12 mouse cellular contexts compared by ENCODE assay signal in genomic region chr2:24386964-24387320, GRCm38 (mm10). TPM values are rescaled to one million over a fixed set of nuclear protein-coding genes. Genes with fewer than 3 reads are reported as not detected.
DNase-seq lines count a peak whose midpoint lies in the region; ATAC-seq and TF ChIP-seq lines count a peak whose summit lies in the region.
"Had no signal": no experiment of that assay in that cellular context is flagged by ENCODE, and none has a peak within 500 bp of the region (broad histone marks: within the 10 kb centered on the region; RNA-seq: fewer than 3 reads in every experiment).

No protein-coding gene starts in this region.

- peak overlapping the region; percentile 20 for H3K4me3 ChIP-seq in heart, embryonic 15.5 days
- peak overlapping the region; percentile 79 for H3K4me3 ChIP-seq in bone marrow, adult 2 months (replicated peaks; ENCODE audit: control insufficient read depth, low read depth, low read length)
- H3K4me3 ChIP-seq in liver, embryonic 16.5 days (ENCODE audit: low read depth, low read length) = peak overlapping the region; percentile 59
- H3K4me3 ChIP-seq: intestine, embryonic 15.5 days; myocyte had no signal

- no peak for TF ChIP-seq POLR2A in bone marrow, adult 2 months (IDR thresholded peaks at IDR 0.05; ENCODE audit: borderline replicate concordance, control insufficient read depth, low read depth, low read length)

- H3K9ac ChIP-seq in heart, embryonic 15.5 days = no peak overlapping the region
- H3K9ac ChIP-seq in liver, embryonic 16.5 days (ENCODE audit: low read depth, low read length) = peak overlapping the region; percentile 58
- H3K9ac ChIP-seq: intestine, embryonic 15.5 days had no signal

- 72% methylated on average over 2 of the region's 2 CpGs for WGBS in heart, embryonic 15.5 days
- WGBS in bone marrow, adult 2 months = 0% methylated on average over 2 of the region's 2 CpGs
- 21% methylated on average over 2 of the region's 2 CpGs for WGBS in liver, embryonic 16.5 days (ENCODE audit: insufficient replicate concordance)

- DNase-seq in heart, postnatal 14 days = no peak
- peak; percentile 61 for DNase-seq in 416B (ENCODE audit: low read depth)
- DNase-seq in kidney, adult 9 months = no peak
- DNase-seq in right cerebral cortex, postnatal 25 days = no peak
- DNase-seq: heart, postnatal 10 days had no signal

- intact Hi-C loops in heart, postnatal 14 days (cut with DNase I) = no loop called here

- no peak overlapping the region for H3K27ac ChIP-seq in heart, embryonic 15.5 days
- peak overlapping the region; percentile 94 for H3K27ac ChIP-seq in bone marrow, adult 2 months (ENCODE audit: control insufficient read depth, insufficient read depth, low read depth, low read length, poor library complexity)
- H3K27ac ChIP-seq in liver, embryonic 16.5 days (ENCODE audit: low read length) = no peak overlapping the region
- H3K27ac ChIP-seq: intestine, embryonic 15.5 days had no signal

- no peaks in the 10 kb centered on the region for H3K4me1 ChIP-seq in heart, embryonic 15.5 days (replicated peaks)
- peaks cover 18% of the 10 kb centered on the region for H3K4me1 ChIP-seq in bone marrow, adult 2 months (ENCODE audit: control insufficient read depth, insufficient read depth, low read length)
- peaks cover 20% of the 10 kb centered on the region for H3K4me1 ChIP-seq in liver, embryonic 16.5 days (ENCODE audit: control insufficient read depth, low read depth, low read length)

- no peaks in the 10 kb centered on the region for H3K36me3 ChIP-seq in heart, embryonic 15.5 days
- no peaks in the 10 kb centered on the region for H3K36me3 ChIP-seq in liver, embryonic 16.5 days (ENCODE audit: control insufficient read depth, insufficient read depth)
- H3K36me3 ChIP-seq: intestine, embryonic 15.5 days had no signal

- H3K4me2 ChIP-seq in heart, embryonic 15.5 days = 0 out of 2 replicates have a peak overlapping the region, but pooled peaks have one; percentile 6
- peak overlapping the region; percentile 66 for H3K4me2 ChIP-seq in liver, embryonic 16.5 days (ENCODE audit: low read depth, low read length)
- H3K4me2 ChIP-seq: intestine, embryonic 15.5 days had no signal

- no peaks in the 10 kb centered on the region for H3K27me3 ChIP-seq in heart, embryonic 15.5 days
- no peaks in the 10 kb centered on the region for H3K27me3 ChIP-seq in liver, embryonic 16.5 days (ENCODE audit: control insufficient read depth, insufficient read depth, low read depth, low read length)
- H3K27me3 ChIP-seq: intestine, embryonic 15.5 days had no signal

- no peaks in the 10 kb centered on the region for H3K9me3 ChIP-seq in heart, embryonic 15.5 days (replicated peaks)
- H3K9me3 ChIP-seq in liver, embryonic 16.5 days (replicated peaks; ENCODE audit: control insufficient read depth, low read length) = no peaks in the 10 kb centered on the region
- H3K9me3 ChIP-seq: intestine, embryonic 15.5 days had no signal

- no peak for ATAC-seq in heart, embryonic 15.5 days (replicated peaks; ENCODE audit: insufficient number of reproducible peaks, insufficient read depth, low FRiP score, low read depth)
- no peak for ATAC-seq in liver, embryonic 16.5 days (ENCODE audit: low read depth)
- no peak; the same call in 1 of the 2 replicates for ATAC-seq in megakaryocyte-erythroid progenitor cell, adult 5-6 weeks (replicated peaks; ENCODE audit: low FRiP score, low TSS enrichment, poor library complexity, severe bottlenecking)
- ATAC-seq: intestine, embryonic 15.5 days had no signal

- no peak for TF ChIP-seq CTCF in bone marrow, adult 2 months (IDR thresholded peaks at IDR 0.05; ENCODE audit: control insufficient read depth, insufficient read depth, low read length)

RNA-seq across cellular contexts. Expression of gene Psd4, which starts 19.6 kb away (rescaled TPM):
- polyA plus RNA-seq in heart, embryonic 15.5 days (2015; fragmentation: Nextera tagmentation; extraction: Ambion mirVana) = 1.2 and 4.4 TPM in 2 replicates
- 1 to 10 TPM in 1 of 2 experiments, under 1 TPM in 1; 0.65 to 2.7 TPM for total RNA-seq in heart, postnatal 14 days (2021)
- 20.3 and 32.2 TPM in 2 replicates for polyA plus RNA-seq in bone marrow, adult 2 months (2011; ENCODE audit: insufficient read depth, insufficient read length, low replicate concordance, missing spikeins)
- 6.8 and 7.3 TPM in 2 replicates for polyA plus RNA-seq in liver, embryonic 16.5 days (2015; fragmentation: Nextera tagmentation; extraction: Ambion mirVana)
- 43.9 and 50.2 TPM in 2 replicates for total RNA-seq in megakaryocyte-erythroid progenitor cell, adult 5-6 weeks (2014; fragmentation: Nextera tagmentation)
- 32.4 and 38.5 TPM in 2 replicates for total RNA-seq in megakaryocyte-erythroid progenitor cell, adult 5-6 weeks (2017)
- polyA plus RNA-seq: myocyte had no signal

RNA-seq across cellular contexts. Expression of gene Il1rn, which starts 50.3 kb away (rescaled TPM):
- polyA plus RNA-seq in heart, embryonic 15.5 days (2015; fragmentation: Nextera tagmentation; extraction: Ambion mirVana) = 0.68 and 3.0 TPM in 2 replicates
- total RNA-seq in heart, postnatal 14 days (2021) = under 1 TPM in 1 of 2 experiments, not detected in 1; 0.22 TPM
- 5.5 and 21.4 TPM in 2 replicates for polyA plus RNA-seq in bone marrow, adult 2 months (2011; ENCODE audit: insufficient read depth, insufficient read length, low replicate concordance, missing spikeins)
- polyA plus RNA-seq in liver, embryonic 16.5 days (2015; fragmentation: Nextera tagmentation; extraction: Ambion mirVana) = 13.4 and 14.2 TPM in 2 replicates
- 1.6 TPM in 1 of 2 replicates, not detected in the other for total RNA-seq in megakaryocyte-erythroid progenitor cell, adult 5-6 weeks (2014; fragmentation: Nextera tagmentation)
- total RNA-seq in megakaryocyte-erythroid progenitor cell, adult 5-6 weeks (2017) = not detected in 2 replicates
- total RNA-seq: left cerebral cortex, postnatal 14 days had no signal

Comparison
In these comparisons a context has a peak if more than half of its experiments do, and no peak if none do; other contexts are left out.
1. H3K4me3 ChIP-seq: peak in every context shown above with its lines; median percentile 79 in bone marrow, adult 2 months; 59 in liver, embryonic 16.5 days; 20 in heart, embryonic 15.5 days.